Mouse (Mus musculus) neutrophil, adult 59 days (primary cell): Measurements from ENCODE around the gene Zcchc14. TPM values are rescaled to one million over a fixed set of nuclear protein-coding genes. Genes with fewer than 3 reads are reported as not detected.

Source experiments
- total RNA-seq, 2 experiments: library from RNA; stranded (reverse); gene quantifications; 1 replicate in 1 of 2; 2 replicates in 1 of 2; pipeline ENCODE4 v1.2.4; 2023

Zcchc14 gene
- under 1 TPM; 0.20 to 0.97 TPM for total RNA-seq

DNA sequence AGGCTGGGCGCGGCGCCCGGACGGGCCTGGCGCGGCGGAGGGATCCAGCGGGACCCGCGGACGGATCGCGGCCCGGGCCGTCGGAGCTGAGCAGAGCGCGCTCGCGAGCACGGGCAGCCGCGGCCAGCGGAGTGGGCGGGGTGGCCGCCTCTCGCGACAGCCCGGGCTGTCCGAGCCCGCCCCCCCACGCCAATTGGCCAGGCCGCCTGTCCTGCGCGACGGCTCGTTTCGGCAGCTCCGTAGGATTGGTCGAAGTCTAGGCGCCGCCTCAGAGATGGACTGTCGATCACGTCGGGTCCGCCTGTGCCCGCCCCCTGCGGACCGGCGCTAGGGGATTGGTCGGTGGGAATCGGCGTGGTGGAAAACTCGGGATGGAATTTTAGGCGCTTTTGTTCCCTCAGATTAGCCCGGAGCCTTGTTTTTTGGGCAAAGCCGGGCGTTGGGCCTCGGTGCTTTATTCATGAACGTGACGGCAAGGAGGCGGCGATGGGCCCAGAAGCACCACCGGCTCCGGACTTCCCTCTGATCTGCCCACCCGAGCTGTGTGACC lies at the start of gene Zcchc14:
Zcchc14 (minus strand) TSS at position 128 of the 550 bp plus-strand sequence.

GRCm38 (mm10) chr8:121590203-121591177 lies 62.2 kb downstream of the Zcchc14 start, which contains the start of gene Map1lc3b:
Gene Map1lc3b (plus strand): TSS chr8:121590361.

GRCm38 (mm10) chr8:121578676-121579451 lies 73.8 kb downstream of the Zcchc14 start, which contains the start of gene Fbxo31:
Gene Fbxo31 (minus strand): TSS chr8:121578806.

Other genes with a start within 250 kb of the Zcchc14 start
- not detected for gene 1700018B08Rik, start 108.6 kb downstream of the Zcchc14 start, total RNA-seq
- gene Fbxo31, start 74.1 kb downstream of the Zcchc14 start, total RNA-seq: 10 to 100 TPM; 28.7 to 35.9 TPM
- 100 to 1,000 TPM; 311 to 338 TPM for gene Map1lc3b, start 62.5 kb downstream of the Zcchc14 start, total RNA-seq
- not detected for gene Jph3, start 76.7 kb upstream of the Zcchc14 start, total RNA-seq
- gene Klhdc4, start 176.7 kb upstream of the Zcchc14 start, total RNA-seq: 10 to 100 TPM; 52.0 to 57.7 TPM